Mouse (Mus musculus) T-helper 17 cell (primary cell): ENCODE data around the gene 1700001C02Rik.

Experiments used
- in situ Hi-C, 2 experiments: fragments of 300-600 bp; cut with MboI, MseI; formaldehyde crosslinking; loops; 1 replicate in 1 of 2; 2 replicates in 1 of 2; pipeline ENCODE4 v1.15.1; 2025; ENCODE audit warnings: high pct_unique_total_duplicates in 2 of 2

1700001C02Rik gene

DNA sequence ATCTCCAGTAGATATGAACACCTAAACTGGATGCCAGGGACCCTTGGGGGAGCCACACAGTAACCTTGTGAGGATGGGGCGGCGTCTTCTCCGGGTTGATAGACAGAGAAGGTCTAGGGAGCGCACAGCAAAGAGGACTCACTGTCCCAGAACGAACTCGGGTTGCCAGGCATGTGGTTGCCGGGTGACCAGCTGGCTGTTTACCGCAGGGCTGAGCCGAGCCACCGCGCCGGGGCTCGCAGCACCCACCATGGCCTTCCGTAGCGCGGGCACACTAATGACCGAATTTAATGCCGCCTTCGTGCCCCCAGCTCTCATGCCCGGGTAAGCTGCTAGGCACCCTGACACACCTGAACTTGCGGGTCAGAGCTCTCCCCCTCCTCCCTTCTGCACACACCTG is at the start of gene 1700001C02Rik:
Gene 1700001C02Rik (plus strand): TSS at position 187 of the 400 bp plus-strand sequence.
- in situ Hi-C loops, result loop anchor here in 1 of 2 experiments (10.0 kb wide), 1 partner anchor 181 kb away; the partner anchor contains the start of gene Drc1

GRCm38 (mm10) chr5:30416665-30417064 is 49.2 kb upstream of the 1700001C02Rik start:
- in situ Hi-C loops, result no loop called here

DNA sequence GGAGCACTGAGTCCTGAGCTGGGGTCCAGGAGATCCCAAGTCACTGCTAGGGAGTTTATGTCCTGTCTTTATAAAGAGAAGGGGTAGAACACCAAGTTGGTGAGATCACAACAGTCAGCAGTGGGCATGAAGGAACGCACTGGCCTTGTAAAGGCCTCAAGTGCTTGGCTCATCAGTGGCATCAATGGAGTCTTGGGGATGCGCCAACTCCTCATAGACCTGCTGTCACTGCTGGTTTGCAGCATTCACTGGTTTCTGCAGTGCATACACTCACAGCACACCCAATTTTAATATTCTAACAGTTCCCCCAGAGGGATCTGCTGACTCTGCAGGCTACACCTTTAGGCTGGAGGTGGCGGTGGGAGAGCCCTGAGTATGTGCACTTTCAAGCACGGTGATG is 42.7 kb upstream of the 1700001C02Rik start:
- in situ Hi-C loops, result no loop called here

DNA sequence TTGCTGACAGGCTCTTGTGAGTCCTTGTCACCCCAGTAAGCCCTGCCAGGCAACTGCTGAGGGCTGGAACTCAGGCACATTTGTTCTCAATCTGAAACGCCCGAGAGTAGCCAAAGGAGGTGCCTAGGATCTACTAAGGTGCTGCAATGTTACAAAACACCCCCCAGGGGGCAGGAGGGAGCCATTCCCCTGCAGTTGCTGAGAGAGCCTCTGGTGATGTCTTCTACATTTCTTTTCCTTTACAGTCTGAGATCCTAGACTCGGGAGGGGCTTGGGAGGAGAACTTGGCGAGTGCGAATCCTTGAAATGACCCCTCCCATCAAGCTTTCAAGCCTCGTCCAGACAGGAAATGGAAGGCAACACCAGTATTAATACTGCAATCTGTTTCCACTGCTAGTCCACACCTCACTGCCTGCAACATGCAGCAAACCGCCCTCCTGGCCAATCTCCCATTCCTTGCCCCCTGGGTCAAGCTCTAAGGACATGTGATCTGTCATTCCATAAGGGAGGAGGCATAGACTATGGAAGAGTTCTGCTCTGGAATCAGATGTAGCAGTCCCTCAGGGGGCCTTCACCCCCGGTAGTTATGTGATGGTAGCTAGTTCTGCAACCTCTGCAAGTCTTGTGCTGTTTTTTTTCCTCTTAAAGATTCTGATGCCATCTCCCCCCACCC is 42.1 kb upstream of the 1700001C02Rik start:
- in situ Hi-C loops, result no loop called here

DNA sequence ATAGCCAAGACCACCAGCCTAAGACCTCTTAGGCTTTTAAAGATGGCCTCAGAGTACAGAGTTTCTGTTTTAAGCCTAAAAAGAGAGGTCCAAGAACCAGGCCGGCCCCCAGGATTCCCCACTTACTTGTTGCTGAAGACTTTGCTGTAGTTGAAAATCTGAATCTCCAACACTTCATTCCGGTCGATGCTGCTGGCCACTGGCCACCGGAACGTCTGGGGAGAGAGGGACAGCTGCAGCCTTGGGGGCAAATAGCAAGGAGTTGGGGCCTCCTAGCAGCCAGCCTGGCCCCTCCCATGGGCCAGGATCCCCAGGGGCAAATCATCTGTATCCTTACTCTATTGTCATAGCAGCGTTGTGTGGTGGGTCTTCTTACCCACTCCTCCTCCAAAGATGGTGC is 38.4 kb upstream of the 1700001C02Rik start:
- in situ Hi-C loops, result no loop called here

- in situ Hi-C loops, result loop anchor here in 1 of 2 experiments (10.0 kb wide), 1 partner anchor 676 kb away; the partner anchor contains the start of gene Trim54
Measured at GRCm38 (mm10) chr5:30438931-30439330, 26.9 kb upstream of the 1700001C02Rik start.

DNA sequence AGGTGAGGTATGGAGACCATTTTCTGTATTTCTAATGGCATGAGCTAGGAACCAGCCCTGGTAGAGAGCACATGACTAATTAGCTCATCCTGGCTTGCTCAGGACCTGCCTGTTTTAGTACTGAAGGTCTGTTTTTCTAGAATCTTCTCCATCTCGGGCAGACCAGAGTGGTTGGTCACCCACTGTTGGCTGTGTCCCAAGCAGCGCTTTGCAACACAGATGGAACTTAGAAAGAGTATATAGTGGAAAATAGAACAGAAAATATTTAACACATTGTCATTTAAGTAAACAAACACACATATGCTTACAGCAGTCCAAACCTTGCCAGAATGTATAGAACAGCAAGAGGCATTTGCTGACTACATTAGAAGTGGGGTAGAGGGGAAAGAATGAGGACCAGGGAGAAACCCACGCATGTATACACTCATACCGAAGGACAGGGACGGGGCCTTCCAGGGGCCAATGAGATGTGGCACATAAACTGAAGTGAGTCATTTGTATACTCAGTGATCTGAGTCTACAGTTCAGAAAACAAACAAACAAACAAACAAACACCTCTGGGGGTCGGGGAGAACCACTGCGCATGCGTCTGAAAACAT is 25.4 kb upstream of the 1700001C02Rik start:
- in situ Hi-C loops, result no loop called here

- in situ Hi-C loops, result no loop called here
Measured at GRCm38 (mm10) chr5:30442196-30442595, 23.7 kb upstream of the 1700001C02Rik start.

GRCm38 (mm10) chr5:30444327-30444895 is 21.4 kb upstream of the 1700001C02Rik start:
- in situ Hi-C loops, result no loop called here

- in situ Hi-C loops, result no loop called here
Measured at GRCm38 (mm10) chr5:30456056-30456455, 9.8 kb upstream of the 1700001C02Rik start.

- in situ Hi-C loops, result loop anchor here in 1 of 2 experiments (10.0 kb wide), 1 partner anchor 175 kb away; the partner anchor contains the start of gene Drc1
Measured at GRCm38 (mm10) chr5:30460155-30460554, 5.7 kb upstream of the 1700001C02Rik start.

DNA sequence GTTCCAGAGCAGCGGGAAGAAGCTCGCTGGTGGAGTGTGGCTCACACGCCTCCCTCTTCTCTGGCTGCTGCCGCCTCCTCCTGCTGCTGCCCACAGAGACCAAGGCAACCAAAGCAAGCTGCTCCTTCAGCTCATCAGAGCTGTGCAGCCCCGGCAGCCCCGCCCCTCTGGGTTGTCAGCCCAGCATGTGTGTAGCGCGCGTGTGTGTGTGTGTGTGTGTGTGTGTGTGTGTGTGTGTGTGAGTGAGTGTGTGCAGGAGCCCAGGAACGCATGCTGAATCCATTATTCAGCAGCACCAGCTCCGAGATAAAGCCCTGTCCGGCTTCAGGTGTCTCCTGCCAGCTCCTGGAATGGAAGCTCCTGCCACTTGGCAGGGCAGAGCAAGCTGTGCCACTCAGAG is 4.0 kb upstream of the 1700001C02Rik start, which contains the start of gene Otof:
Gene Otof (minus strand): TSS at position 112 of the 400 bp plus-strand sequence.
- in situ Hi-C loops, result loop anchor here in 1 of 2 experiments (10.0 kb wide), 1 partner anchor 177 kb away; the partner anchor contains the start of gene Drc1

DNA sequence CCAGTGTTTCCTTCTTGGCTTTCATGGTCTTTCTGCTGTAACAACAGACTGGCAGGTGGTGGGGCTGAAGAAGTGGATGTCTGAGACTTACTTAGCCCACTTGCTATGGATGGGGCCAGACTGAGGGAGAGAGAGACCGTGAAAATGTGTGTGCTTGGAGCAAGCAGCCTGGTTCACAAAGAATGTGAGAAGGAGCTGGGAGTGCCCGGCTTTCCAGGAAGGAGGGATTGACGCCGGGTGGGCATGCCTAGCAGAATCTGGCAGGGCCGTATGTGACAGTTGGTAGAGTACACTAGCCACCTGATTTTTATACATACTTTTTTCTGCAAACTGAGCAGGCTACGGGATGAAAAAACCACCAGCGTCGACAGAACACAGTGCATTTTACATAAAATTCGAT is 468 bp downstream of the 1700001C02Rik start:
- in situ Hi-C loops, result loop anchor here in 1 of 2 experiments (10.0 kb wide), 1 partner anchor 182 kb away; the partner anchor contains the start of gene Drc1

- in situ Hi-C loops, result no loop called here
Measured at GRCm38 (mm10) chr5:30470454-30470853, 4.6 kb downstream of the 1700001C02Rik start.

GRCm38 (mm10) chr5:30472148-30472547 is 6.3 kb downstream of the 1700001C02Rik start:
- in situ Hi-C loops, result no loop called here

DNA sequence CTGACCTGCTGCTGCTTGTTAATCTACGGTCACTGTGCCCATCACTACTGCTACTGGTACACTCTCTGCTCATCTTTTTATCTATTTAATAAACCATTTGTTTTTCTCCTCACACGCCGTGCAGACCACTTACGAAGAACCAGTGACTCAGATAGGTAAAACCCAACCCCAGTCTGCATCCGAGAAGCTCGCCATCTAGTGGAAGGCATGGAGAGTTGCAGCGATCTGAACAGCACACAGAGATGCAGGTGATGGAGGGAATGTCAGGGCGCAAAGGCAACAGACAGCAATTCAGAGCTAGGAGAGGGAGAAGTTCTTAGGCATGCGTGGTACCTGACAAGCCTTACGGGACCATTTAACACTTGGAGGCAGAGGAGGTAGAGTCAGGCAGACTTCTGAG is 10.7 kb downstream of the 1700001C02Rik start:
- in situ Hi-C loops, result loop anchor here in 1 of 2 experiments (5.0 kb wide), 1 partner anchor 279 kb away; no protein-coding TSS in a partner anchor

GRCm38 (mm10) chr5:30482319-30482718 is 16.5 kb downstream of the 1700001C02Rik start:
- in situ Hi-C loops, result loop anchor here in 1 of 2 experiments (5.0 kb wide), 1 partner anchor 270 kb away; no protein-coding TSS in a partner anchor

- in situ Hi-C loops, result loop anchor here in 1 of 2 experiments (5.0 kb wide), 1 partner anchor 271 kb away; no protein-coding TSS in a partner anchor
Measured at GRCm38 (mm10) chr5:30483533-30483932, 17.7 kb downstream of the 1700001C02Rik start.

DNA sequence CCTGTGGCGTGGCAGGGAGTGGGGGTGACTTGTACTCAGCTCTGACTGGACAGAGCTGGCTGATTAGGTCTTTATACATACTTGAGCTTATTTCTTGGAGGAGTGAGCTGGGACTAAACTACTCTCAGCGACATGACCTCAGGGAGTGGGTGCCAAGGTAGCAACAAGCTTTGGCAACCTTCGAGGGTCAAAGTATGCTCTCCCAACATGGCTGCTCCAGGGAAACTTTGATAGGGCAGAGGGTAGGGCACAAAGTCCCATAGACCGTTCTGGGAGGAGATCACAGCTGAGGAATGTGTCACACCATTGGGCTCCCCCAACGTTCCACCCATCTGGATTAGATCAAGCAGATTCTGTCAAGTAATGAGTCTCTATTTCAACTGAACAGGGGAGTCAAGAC is 18.7 kb downstream of the 1700001C02Rik start:
- in situ Hi-C loops, result loop anchor here in 1 of 2 experiments (5.0 kb wide), 1 partner anchor 272 kb away; no protein-coding TSS in a partner anchor

DNA sequence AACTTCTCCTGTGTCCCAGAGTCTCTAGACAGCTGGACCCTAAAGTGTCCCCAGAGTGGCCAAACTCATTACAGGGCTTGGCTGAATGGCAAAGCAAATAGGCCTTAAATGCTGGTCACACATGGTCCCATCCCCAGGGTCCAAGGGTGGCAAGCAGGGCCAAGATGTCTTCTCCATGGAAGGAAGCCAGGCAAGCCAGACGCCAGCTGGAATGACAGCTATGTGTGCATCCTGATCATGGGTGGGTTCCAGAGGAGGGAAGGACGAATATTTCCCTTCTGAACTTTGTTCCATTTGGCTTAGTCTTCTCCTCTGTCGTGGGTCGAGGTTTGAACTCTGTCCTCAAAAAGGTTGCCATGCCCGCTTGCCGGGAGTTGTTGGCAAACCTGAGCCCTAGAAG is 19.3 kb downstream of the 1700001C02Rik start:
- in situ Hi-C loops, result no loop called here

- in situ Hi-C loops, result no loop called here
Measured at GRCm38 (mm10) chr5:30490215-30490614, 24.4 kb downstream of the 1700001C02Rik start.

GRCm38 (mm10) chr5:30490845-30491244 is 25.0 kb downstream of the 1700001C02Rik start:
- in situ Hi-C loops, result no loop called here
